Mouse (Mus musculus): ENCODE data around the gene Hif1an.

Hif1an gene

GRCm38 (mm10) chr19:44564006-44564405 is 1.4 kb downstream of the Hif1an start:
- no peak for DNase-seq (ENCODE audit: low spot score)

- DNase-seq (ENCODE audit: low spot score): no peak
Measured at GRCm38 (mm10) chr19:44567763-44568162, 5.1 kb downstream of the Hif1an start.

GRCm38 (mm10) chr19:44576275-44576674 is 13.6 kb downstream of the Hif1an start:
- no peak for DNase-seq (ENCODE audit: low spot score)

GRCm38 (mm10) chr19:44578038-44578437 is 15.4 kb downstream of the Hif1an start:
- no peak for DNase-seq (ENCODE audit: low spot score)

GRCm38 (mm10) chr19:44582103-44582502 is 19.5 kb downstream of the Hif1an start:
- no peak for DNase-seq (ENCODE audit: low spot score)

GRCm38 (mm10) chr19:44582638-44583309 is 20.1 kb downstream of the Hif1an start:
- DNase-seq (ENCODE audit: low spot score): peak; percentile 90

GRCm38 (mm10) chr19:44588036-44588435 is 25.4 kb downstream of the Hif1an start:
- DNase-seq (ENCODE audit: low spot score): no peak

- no peak for DNase-seq (ENCODE audit: low spot score)
Measured at GRCm38 (mm10) chr19:44589591-44590223, 27.1 kb downstream of the Hif1an start.

- no peak for DNase-seq (ENCODE audit: low spot score)
Measured at GRCm38 (mm10) chr19:44590992-44591391, 28.3 kb downstream of the Hif1an start.

GRCm38 (mm10) chr19:44591638-44592037 is 29.0 kb downstream of the Hif1an start:
- DNase-seq (ENCODE audit: low spot score): no peak

- DNase-seq (ENCODE audit: low spot score): no peak
Measured at GRCm38 (mm10) chr19:44594180-44594579, 31.5 kb downstream of the Hif1an start.

- no peak for DNase-seq (ENCODE audit: low spot score)
Measured at GRCm38 (mm10) chr19:44618166-44618565, 55.5 kb downstream of the Hif1an start.
